Mouse (Mus musculus) cerebellum, adult 2 months (tissue): Measurements from ENCODE around the gene Gxylt2.

Experiments used
- CTCF ChIP-seq: fragments of 200-500 bp; IDR thresholded peaks from 2 replicates; pipeline ENCODE4 v1.5.1; 2011; ENCODE audit warnings: low read depth, mild to moderate bottlenecking, control low read depth, low read length, moderate library complexity, borderline replicate concordance; ENCODE audit not compliant: insufficient read depth
- POLR2A ChIP-seq: fragments of 200-500 bp; IDR thresholded peaks from 2 replicates; pipeline ENCODE4 v1.6.1; 2011; ENCODE audit warnings: low read length, control low read depth, borderline replicate concordance; ENCODE audit not compliant: insufficient read depth

- TF ChIP-seq CTCF (no peak), POLR2A (no peak)
These were observed 87.6 kb downstream of the Gxylt2 start for GRCm38 (mm10) chr6:100792055-100792659.
